Mouse (Mus musculus) brain, embryonic 14.5 days (tissue): ENCODE results near the gene Unc5c. TPM values are rescaled to one million over a fixed set of nuclear protein-coding genes. Genes with fewer than 3 reads are reported as not detected.

Source experiments
- DNase-seq: peaks from one replicate; pipeline ENCODE4 v3.0.0-alpha.2; 2011; ENCODE audit warnings: low read depth
- CTCF ChIP-seq: fragments of 200-500 bp; IDR thresholded peaks from 2 replicates; pipeline ENCODE4 v1.5.1; 2012; ENCODE audit warnings: inconsistent platforms, mild to moderate bottlenecking, moderate library complexity, borderline replicate concordance; ENCODE audit not compliant: insufficient read depth, insufficient read length; ENCODE audit errors: extremely low read depth
- POLR2A ChIP-seq: fragments of 200-500 bp; IDR thresholded peaks from 2 replicates; pipeline ENCODE4 v1.6.1; 2012; ENCODE audit warnings: mild to moderate bottlenecking, inconsistent platforms, borderline replicate concordance; ENCODE audit not compliant: poor library complexity, insufficient read depth, insufficient read length, severe bottlenecking; ENCODE audit errors: extremely low read depth
- polyA plus RNA-seq: library from polyadenylated mRNA; depleted of rRNA; stranded (reverse); fragments of >200 nt; gene quantifications from 2 replicates; pipeline ENCODE4 v1.2.3, GENCODE M21; 2012

Unc5c gene
- polyA plus RNA-seq, 1 experiment: 17.9 TPM

DNA sequence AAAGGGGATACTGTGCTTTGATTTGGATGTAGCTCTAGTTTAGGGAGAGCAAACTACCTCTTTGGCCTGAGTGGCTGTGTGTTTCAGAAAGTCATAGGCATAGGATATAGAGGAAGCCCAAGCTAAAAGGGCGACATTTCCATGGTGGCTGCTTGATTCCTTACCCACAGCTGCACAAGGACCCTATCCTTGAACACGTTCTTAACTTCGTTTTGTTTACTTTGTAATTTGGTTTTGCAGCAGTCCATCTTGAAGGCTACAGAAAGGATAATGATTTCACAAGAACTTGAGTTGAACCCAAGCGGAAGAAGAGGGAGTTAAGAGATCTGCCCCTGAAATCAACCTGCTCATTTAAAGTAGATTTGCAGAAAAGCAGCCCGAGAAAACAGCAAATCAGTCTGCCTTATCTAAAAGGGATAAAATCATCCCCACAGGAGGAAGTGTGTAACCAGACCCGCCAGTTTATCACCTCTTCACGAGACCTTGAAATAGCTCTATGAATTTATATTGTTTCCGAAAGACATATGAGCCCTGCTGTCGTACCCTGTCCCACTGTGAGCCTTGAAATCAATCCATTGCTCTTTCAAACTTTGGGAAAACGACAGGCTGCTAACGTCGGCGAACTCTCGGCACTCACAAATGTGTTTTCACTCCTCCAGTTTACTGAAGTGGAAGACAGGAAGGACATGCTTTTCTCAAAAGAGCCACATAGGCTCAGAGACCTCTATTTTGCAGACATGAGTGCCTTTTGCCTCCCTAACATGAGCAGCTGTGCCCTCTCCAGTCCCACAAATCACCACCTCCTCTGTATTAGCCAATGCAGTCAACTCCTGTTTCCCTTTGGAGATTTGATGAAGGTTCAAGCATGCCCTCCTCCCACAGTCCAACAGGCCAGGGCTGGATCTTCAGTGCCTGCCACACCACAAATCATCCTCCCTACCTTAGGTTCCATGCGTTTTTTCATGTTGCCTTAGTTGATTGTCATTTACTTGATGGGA is 195.3 kb downstream of the Unc5c start:
- no peak for TF ChIP-seq CTCF
- no peak for TF ChIP-seq POLR2A
- no peak for DNase-seq

DNA sequence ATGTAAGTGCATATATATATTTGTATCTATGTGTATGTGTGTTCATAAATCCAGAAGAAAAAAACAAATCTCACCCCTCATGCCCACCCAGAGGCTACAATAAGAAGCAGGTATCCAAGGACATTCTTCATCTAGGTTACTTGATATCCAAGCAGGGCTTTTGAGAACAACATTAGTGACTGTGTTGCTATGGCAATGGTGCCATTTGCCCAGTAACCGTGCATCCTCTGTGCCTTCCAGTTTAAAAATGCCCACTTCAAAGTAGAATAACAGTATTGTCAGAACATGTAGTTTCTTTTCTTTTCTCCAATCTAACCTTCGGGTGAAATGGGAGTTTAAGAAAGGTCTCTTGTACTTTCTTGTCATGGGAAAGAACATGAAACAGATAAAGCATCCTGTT is 224.1 kb downstream of the Unc5c start:
- TF ChIP-seq POLR2A (no peak), CTCF (no peak)
- DNase-seq: peak; percentile 55

DNA sequence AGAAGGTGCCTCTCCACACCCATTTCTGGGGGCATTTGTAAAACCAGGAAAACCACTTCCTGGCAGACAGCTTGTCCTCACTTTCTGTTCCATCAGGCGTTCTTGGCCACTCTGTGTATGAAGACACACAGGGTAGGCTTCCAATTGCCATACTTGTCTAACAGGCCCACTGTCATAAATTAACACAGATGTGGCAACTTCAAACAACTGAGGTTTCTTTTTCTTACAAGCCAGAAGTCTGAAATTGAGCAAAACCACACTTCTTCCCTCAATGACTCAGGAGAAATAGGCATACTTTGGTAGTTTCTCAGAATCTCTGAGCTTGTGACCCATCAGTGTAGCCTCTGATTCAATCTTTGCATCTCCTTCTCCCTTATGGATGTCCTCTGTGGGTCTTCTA is 225.7 kb downstream of the Unc5c start:
- DNase-seq: no peak
- TF ChIP-seq POLR2A (no peak), CTCF (no peak)

DNA sequence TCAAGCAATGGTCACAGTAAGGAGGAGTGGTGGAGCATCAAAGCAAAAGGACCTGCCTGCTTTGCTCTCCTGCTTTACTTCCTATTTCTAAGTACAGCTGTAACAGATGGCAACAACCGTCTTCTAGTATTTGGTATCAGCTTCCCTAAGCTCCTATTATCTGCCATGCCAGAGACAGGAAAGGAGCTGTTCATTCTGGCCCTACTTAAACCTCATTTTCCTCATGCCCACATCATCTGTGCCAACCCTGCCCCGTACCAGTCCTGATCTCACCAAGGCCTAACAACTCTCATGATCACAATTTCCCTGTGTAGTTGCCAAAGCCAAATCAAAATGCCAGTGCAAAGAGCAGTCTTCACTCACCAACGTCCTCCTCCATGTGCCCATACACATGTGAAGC is 226.4 kb downstream of the Unc5c start:
- TF ChIP-seq CTCF: no peak
- no peak for TF ChIP-seq POLR2A
- DNase-seq: peak; percentile 81

DNA sequence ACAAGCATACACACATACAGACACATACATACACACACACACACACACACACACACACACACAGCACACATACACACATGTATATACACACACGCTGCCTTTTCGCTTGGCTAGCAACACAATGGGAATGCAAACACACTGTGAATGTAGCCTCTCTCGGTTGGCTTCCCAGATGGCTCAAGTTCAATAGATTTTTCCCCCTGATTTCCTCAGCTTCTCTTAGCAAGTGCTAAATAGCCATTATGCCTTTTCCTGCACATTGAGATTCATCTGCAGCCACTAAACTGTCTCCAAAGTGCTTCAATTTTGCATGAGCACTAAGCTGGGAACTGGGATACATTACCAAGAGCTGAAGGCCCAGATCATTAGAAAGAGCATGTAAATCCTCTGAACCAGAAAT is 226.8 kb downstream of the Unc5c start:
- TF ChIP-seq CTCF (no peak), POLR2A (no peak)
- peak; percentile 91 for DNase-seq

DNA sequence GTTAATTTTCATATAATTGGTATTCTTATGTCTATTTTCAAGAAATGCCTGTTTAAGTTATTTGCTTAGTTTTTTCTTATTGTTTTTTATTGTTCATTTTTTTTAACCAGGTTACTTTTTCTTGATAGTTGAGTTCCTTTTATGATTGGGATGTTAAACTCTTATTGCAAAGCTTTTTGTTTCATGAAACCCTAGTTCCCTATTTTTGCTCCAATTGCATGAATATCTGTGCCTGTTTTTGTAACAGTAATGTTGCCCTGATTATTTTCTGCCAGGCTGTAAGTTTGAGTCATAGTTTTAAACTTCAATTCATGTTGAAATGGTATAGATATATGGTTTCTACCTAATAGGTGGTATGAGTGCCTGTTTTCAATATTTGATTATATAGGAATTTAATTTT is 234.2 kb downstream of the Unc5c start:
- no peak for TF ChIP-seq POLR2A
- no peak for TF ChIP-seq CTCF
- no peak for DNase-seq

DNA sequence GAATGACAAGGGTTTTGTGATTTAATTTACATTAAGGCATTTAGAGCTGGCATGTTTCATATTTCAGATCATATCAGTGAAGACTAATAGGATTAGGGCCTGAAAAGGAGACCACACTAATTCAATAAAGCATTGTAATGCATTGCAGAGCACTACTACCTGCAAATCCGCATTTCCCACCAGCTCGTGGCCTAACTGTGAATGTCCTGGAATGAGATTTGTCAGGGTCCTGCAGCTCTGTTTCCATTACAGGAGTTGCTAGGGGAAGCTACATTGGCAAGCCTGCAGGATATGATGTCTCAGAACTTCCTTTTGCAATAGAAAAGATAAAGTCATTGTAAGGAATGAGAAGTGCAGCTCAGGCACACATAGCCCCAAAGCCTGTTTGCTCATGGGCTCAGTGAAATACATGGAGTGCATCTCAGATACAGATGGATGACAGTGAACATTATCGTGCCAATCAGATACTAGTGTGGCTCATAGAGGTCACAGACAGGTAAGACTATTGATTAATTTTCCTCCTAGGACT is 236.4 kb downstream of the Unc5c start:
- no peak for DNase-seq
- TF ChIP-seq POLR2A: no peak
- no peak for TF ChIP-seq CTCF

DNA sequence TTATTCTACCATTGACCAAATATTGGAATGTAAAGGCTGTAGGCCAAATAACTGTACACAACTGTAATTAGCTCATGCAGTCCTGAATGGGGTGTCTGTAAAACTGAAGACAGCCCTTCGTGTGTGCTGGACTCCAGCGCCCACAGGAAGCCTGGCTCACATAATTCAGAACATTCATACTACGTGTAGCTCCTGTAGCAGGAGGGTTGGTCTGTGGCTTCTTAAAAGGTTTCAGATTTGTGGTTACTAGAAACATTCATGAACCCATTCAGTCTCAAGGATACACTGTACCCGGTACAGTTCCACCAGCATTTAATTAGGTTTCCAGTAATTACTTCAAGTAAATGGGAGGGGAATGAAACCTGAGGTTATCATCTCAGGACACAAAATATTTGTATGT is 246.6 kb downstream of the Unc5c start:
- DNase-seq: no peak
- TF ChIP-seq POLR2A (no peak), CTCF (no peak)

DNA sequence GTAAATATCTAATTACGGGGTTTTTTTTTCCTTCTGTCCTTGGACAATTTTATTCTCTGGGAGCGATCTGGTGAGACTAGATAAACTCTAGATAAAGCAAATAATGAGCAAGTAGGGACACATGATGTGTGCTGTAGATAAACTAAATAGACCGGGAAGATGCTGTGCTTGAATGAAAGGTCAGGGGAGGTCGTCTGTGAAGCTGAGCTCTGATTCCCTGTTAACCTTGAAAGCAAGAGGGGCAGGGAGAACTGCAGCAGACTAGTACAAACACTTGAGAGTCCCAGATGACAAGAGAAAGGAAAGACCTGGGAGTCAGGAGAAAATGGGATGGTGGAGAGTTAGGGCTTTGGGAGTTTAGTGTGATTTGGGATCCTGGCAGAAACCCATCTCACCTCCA is 251.4 kb downstream of the Unc5c start:
- peak; percentile 22 for DNase-seq
- no peak for TF ChIP-seq CTCF
- no peak for TF ChIP-seq POLR2A

DNA sequence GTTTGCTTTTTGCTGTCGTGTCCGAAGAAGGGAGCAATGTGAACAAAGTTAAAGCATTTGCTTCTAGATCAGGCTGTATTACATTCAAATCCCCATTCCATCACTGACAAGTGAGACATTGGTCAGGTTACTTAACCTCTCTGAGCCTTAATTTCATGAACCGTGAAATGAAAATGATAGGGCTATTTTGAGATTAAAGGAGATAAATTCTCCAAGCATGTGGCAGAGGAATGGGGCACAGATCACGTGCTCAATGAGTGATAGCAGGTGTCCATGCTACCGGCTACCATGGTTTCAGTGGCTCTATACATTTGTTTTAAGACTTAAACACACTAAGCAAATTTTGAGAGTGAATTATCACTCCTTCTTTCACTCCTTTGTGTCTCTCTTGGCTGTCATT is 254.0 kb downstream of the Unc5c start:
- TF ChIP-seq POLR2A (no peak), CTCF (no peak)
- no peak for DNase-seq

DNA sequence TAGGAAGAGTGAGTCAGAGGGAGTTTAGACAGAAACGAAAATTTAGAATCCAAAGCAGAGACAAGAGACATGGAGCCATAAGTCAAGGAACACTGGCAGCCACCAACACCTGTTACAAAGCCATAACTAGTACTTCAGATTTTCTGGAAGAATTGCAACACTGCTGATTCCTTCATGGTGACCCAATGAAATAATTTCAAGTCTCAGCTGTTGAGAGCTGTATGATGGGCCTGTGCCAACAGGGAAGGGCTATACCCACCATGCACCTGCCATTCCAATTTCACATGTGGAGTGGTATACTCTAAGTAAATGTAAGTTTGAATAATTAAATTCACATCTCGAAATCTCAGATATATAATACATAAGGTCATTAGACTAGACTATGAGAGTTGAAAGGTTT is 259.5 kb downstream of the Unc5c start:
- no peak for DNase-seq
- TF ChIP-seq POLR2A (no peak), CTCF (no peak)

DNA sequence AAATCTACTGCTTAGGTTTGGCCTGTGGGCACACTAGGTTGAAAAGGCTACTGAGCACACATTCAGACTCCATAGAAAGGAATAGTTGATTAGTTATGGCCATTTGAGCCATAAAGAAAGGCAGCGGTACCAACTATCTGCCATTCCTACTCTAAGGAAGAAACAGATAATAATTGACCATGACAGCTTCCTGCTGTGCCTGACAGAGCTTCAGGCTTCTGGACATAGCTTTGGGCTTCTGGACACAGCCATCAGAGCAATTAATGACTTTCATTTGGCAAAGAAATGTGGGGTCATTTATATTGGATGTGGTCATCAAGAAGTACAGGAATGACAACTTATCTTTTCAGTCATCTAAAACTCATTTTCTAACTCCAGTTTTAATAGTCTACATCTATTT is 260.4 kb downstream of the Unc5c start:
- TF ChIP-seq POLR2A: no peak
- no peak for TF ChIP-seq CTCF
- DNase-seq: no peak
